In genomic region chr5:123151077-123151476, GRCm38 (mm10) we compare ENCODE assay signal across 8 mouse cellular contexts. TPM values are rescaled to one million over a fixed set of nuclear protein-coding genes. Genes with fewer than 3 reads are reported as not detected.
DNase-seq lines count a peak whose midpoint lies in the region; ATAC-seq and TF ChIP-seq lines count a peak whose summit lies in the region.

No protein-coding gene starts in this region.

- no peak overlapping the region for H3K27ac ChIP-seq in kidney, adult 2 months (ENCODE audit: insufficient read depth, low read depth, low read length)
- H3K27ac ChIP-seq in forebrain, embryonic 14.5 days (ENCODE audit: low read depth, low read length), result no peak overlapping the region
- peak overlapping the region; percentile 53 for H3K27ac ChIP-seq in intestine, embryonic 16.5 days (ENCODE audit: low read length)
- H3K27ac ChIP-seq in midbrain, embryonic 10.5 days (replicated peaks), result no peak overlapping the region

- H3K4me1 ChIP-seq in kidney, adult 2 months (ENCODE audit: control insufficient read depth, insufficient read depth, low read length), result peaks cover 15% of the 10 kb centered on the region; the same call in 1 of the 2 replicates
- H3K4me1 ChIP-seq in forebrain, embryonic 14.5 days (ENCODE audit: control insufficient read depth, insufficient read depth, low read length), result peaks cover 20% of the 10 kb centered on the region
- H3K4me1 ChIP-seq in intestine, embryonic 16.5 days (ENCODE audit: control insufficient read depth, insufficient read depth, low read length), result peaks cover 25% of the 10 kb centered on the region
- H3K4me1 ChIP-seq in midbrain, embryonic 10.5 days, result peaks cover 51% of the 10 kb centered on the region

- no peak for TF ChIP-seq POLR2A in kidney, adult 2 months (IDR thresholded peaks at IDR 0.05; ENCODE audit: low read depth, low read length)

- peak overlapping the region; percentile 60 for H3K4me2 ChIP-seq in forebrain, embryonic 14.5 days (ENCODE audit: low read length)
- H3K4me2 ChIP-seq in intestine, embryonic 16.5 days (ENCODE audit: low read depth, low read length), result peak overlapping the region; percentile 62

- peak overlapping the region; percentile 40 for H3K9ac ChIP-seq in forebrain, embryonic 14.5 days (ENCODE audit: low read length)
- peak overlapping the region; percentile 49 for H3K9ac ChIP-seq in intestine, embryonic 16.5 days (ENCODE audit: low read depth, low read length)

- H3K27me3 ChIP-seq in kidney, adult 2 months (replicated peaks; ENCODE audit: control insufficient read depth, insufficient read depth, low read length), result no peaks in the 10 kb centered on the region
- no peaks in the 10 kb centered on the region for H3K27me3 ChIP-seq in forebrain, embryonic 14.5 days (replicated peaks; ENCODE audit: control insufficient read depth, insufficient read depth, low read length)
- no peaks in the 10 kb centered on the region for H3K27me3 ChIP-seq in intestine, embryonic 16.5 days (replicated peaks; ENCODE audit: control insufficient read depth, insufficient read depth, low read length)
- no peaks in the 10 kb centered on the region for H3K27me3 ChIP-seq in midbrain, embryonic 10.5 days (ENCODE audit: low read depth, poor library complexity, severe bottlenecking)

- 30% methylated on average over 7 of the region's 7 CpGs for WGBS in kidney, adult 2 months
- WGBS in forebrain, embryonic 14.5 days, result 56% methylated on average over 7 of the region's 7 CpGs
- WGBS in intestine, embryonic 16.5 days, result 27% methylated on average over 7 of the region's 7 CpGs
- WGBS in midbrain, embryonic 10.5 days, result 64% methylated on average over 7 of the region's 7 CpGs

- no peaks in the 10 kb centered on the region; the same call in 1 of the 2 replicates for H3K36me3 ChIP-seq in kidney, adult 2 months (ENCODE audit: control insufficient read depth, insufficient read depth, low read length)
- H3K36me3 ChIP-seq in forebrain, embryonic 14.5 days (ENCODE audit: control insufficient read depth, insufficient read depth, low read length), result peaks cover 84% of the 10 kb centered on the region
- H3K36me3 ChIP-seq in intestine, embryonic 16.5 days (ENCODE audit: control insufficient read depth, insufficient read depth, low read length), result peaks cover 26% of the 10 kb centered on the region
- peaks cover 97% of the 10 kb centered on the region for H3K36me3 ChIP-seq in midbrain, embryonic 10.5 days

- no peaks in the 10 kb centered on the region for H3K9me3 ChIP-seq in forebrain, embryonic 14.5 days (replicated peaks; ENCODE audit: control insufficient read depth, low read length)
- no peaks in the 10 kb centered on the region for H3K9me3 ChIP-seq in intestine, embryonic 16.5 days (ENCODE audit: control insufficient read depth, low read length)
- H3K9me3 ChIP-seq in midbrain, embryonic 10.5 days (replicated peaks), result no peaks in the 10 kb centered on the region

- H3K4me3 ChIP-seq in kidney, adult 2 months (ENCODE audit: insufficient read depth, low read depth, low read length), result no peak overlapping the region
- peak overlapping the region; percentile 31; the same call in 1 of the 2 replicates for H3K4me3 ChIP-seq in forebrain, embryonic 14.5 days (ENCODE audit: low read depth, low read length)
- H3K4me3 ChIP-seq in intestine, embryonic 16.5 days (ENCODE audit: low read length), result peak overlapping the region; percentile 43
- H3K4me3 ChIP-seq in midbrain, embryonic 10.5 days, result peak overlapping the region; percentile 43; the same call in 1 of the 2 replicates

- ATAC-seq in forebrain, embryonic 14.5 days, result no peak
- ATAC-seq in intestine, embryonic 16.5 days, result no peak

- no peak for TF ChIP-seq CTCF in kidney, adult 2 months (conservative IDR thresholded peaks at IDR 0.05; ENCODE audit: insufficient read depth, insufficient read length, low read depth, low read length)

- peak; percentile 52 for DNase-seq in kidney, postnatal 14 days
- no peak for DNase-seq in kidney, adult 2 months
- DNase-seq in forebrain, embryonic 14.5 days (ENCODE audit: low spot score), result peak; percentile 45
- no peak for DNase-seq in midbrain, embryonic 10.5 days (ENCODE audit: low spot score)
- DNase-seq in thymus, postnatal 0 days (ENCODE audit: low spot score), result peak; percentile 86
- no peak for DNase-seq in right cerebral cortex, adult 18-20 months
- no peak for DNase-seq in urinary bladder, postnatal 25 days (ENCODE audit: low spot score)

RNA-seq across cellular contexts. Expression of gene Setd1b, which starts 9.1 kb away (rescaled TPM):
- 6.7 and 8.8 TPM in 2 replicates for polyA plus RNA-seq in kidney, adult 2 months (2012; rRNA removed)
- 8.6 and 11.6 TPM in 2 replicates for polyA plus RNA-seq in forebrain, embryonic 14.5 days (2014; fragmentation: Nextera tagmentation; extraction: Ambion mirVana)
- 6.6 and 6.9 TPM in 2 replicates for polyA plus RNA-seq in intestine, embryonic 16.5 days (2015; fragmentation: Nextera tagmentation; extraction: Ambion mirVana)
- polyA plus RNA-seq in midbrain, embryonic 10.5 days (2016; fragmentation: Nextera tagmentation; extraction: Ambion mirVana), result 7.4 and 7.9 TPM in 2 replicates
- 8.0 and 11.3 TPM in 2 replicates for polyA plus RNA-seq in thymus, postnatal 0 days (2015; fragmentation: Nextera tagmentation; extraction: Ambion mirVana)

RNA-seq across cellular contexts. Expression of gene Psmd9, which starts 18.1 kb away (rescaled TPM):
- 34.2 and 35.1 TPM in 2 replicates for polyA plus RNA-seq in kidney, adult 2 months (2012; rRNA removed)
- polyA plus RNA-seq in forebrain, embryonic 14.5 days (2014; fragmentation: Nextera tagmentation; extraction: Ambion mirVana), result 52.5 and 63.5 TPM in 2 replicates
- 64.3 and 66.3 TPM in 2 replicates for polyA plus RNA-seq in intestine, embryonic 16.5 days (2015; fragmentation: Nextera tagmentation; extraction: Ambion mirVana)
- polyA plus RNA-seq in midbrain, embryonic 10.5 days (2016; fragmentation: Nextera tagmentation; extraction: Ambion mirVana), result 75.7 and 78.5 TPM in 2 replicates
- polyA plus RNA-seq in thymus, postnatal 0 days (2015; fragmentation: Nextera tagmentation; extraction: Ambion mirVana), result 77.6 and 94.1 TPM in 2 replicates

RNA-seq across cellular contexts. Expression of gene Rhof, which starts 18.6 kb away (rescaled TPM):
- polyA plus RNA-seq in kidney, adult 2 months (2012; rRNA removed), result 12.1 and 13.4 TPM in 2 replicates
- 6.8 and 10.5 TPM in 2 replicates for polyA plus RNA-seq in forebrain, embryonic 14.5 days (2014; fragmentation: Nextera tagmentation; extraction: Ambion mirVana)
- 2.5 and 2.8 TPM in 2 replicates for polyA plus RNA-seq in intestine, embryonic 16.5 days (2015; fragmentation: Nextera tagmentation; extraction: Ambion mirVana)
- 1.4 and 1.9 TPM in 2 replicates for polyA plus RNA-seq in midbrain, embryonic 10.5 days (2016; fragmentation: Nextera tagmentation; extraction: Ambion mirVana)
- 10.4 and 11.1 TPM in 2 replicates for polyA plus RNA-seq in thymus, postnatal 0 days (2015; fragmentation: Nextera tagmentation; extraction: Ambion mirVana)

RNA-seq across cellular contexts. Expression of gene Hpd, which starts 31.4 kb away (rescaled TPM):
- polyA plus RNA-seq in kidney, adult 2 months (2012; rRNA removed), result 418 and 439 TPM in 2 replicates
- not detected in 2 replicates for polyA plus RNA-seq in forebrain, embryonic 14.5 days (2014; fragmentation: Nextera tagmentation; extraction: Ambion mirVana)
- 9.0 and 9.9 TPM in 2 replicates for polyA plus RNA-seq in intestine, embryonic 16.5 days (2015; fragmentation: Nextera tagmentation; extraction: Ambion mirVana)
- polyA plus RNA-seq in midbrain, embryonic 10.5 days (2016; fragmentation: Nextera tagmentation; extraction: Ambion mirVana), result not detected in 2 replicates
- polyA plus RNA-seq in thymus, postnatal 0 days (2015; fragmentation: Nextera tagmentation; extraction: Ambion mirVana), result 0.64 TPM in 1 of 2 replicates, not detected in the other

Comparison
In these comparisons a context has a peak if more than half of its experiments do, and no peak if none do; other contexts are left out.
1. DNase-seq: peak in kidney, postnatal 14 days (single experiment), forebrain, embryonic 14.5 days (single experiment) and thymus, postnatal 0 days (single experiment); none in kidney, adult 2 months (single experiment), midbrain, embryonic 10.5 days (single experiment), right cerebral cortex, adult 18-20 months (single experiment) and urinary bladder, postnatal 25 days (single experiment).